Mouse (Mus musculus): Measurements from ENCODE around the gene Ntn5. TPM values are rescaled to one million over a fixed set of nuclear protein-coding genes. Genes with fewer than 3 reads are reported as not detected.

Ntn5 gene
- polyA plus RNA-seq, 1 experiment from 2014 or later, result 0.39 TPM

DNA sequence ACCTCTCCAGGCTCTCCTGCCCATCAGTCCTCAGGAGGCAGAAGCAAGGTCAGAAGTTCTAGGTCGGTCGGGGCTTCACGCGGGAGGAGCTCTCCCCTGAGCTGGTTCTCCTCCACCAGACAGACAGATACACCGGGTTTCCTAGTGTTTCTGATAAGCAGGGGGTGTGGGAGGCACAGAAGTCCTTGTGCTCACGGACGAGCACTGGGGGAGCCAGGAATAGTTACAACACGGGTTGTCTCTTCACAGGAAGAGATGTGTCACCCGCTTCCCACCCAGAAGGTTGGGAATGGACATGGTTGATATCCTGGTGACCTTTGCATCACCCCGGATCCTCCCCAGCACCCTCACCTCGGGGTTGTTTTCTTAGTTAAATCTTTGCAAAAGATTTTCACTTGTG lies 6.0 kb downstream of the Ntn5 start:
- peaks cover 56% of the 10 kb centered on the region for H3K27me3 ChIP-seq (ENCODE audit: insufficient read depth, poor library complexity, severe bottlenecking)
- H3K9me3 ChIP-seq, result no peaks in the 10 kb centered on the region
- no peak overlapping the region for H3K4me3 ChIP-seq
- no peaks in the 10 kb centered on the region for H3K36me3 ChIP-seq
- DNase-seq (ENCODE audit: low spot score), result no peak
- H3K4me1 ChIP-seq (replicated peaks), result peaks cover 62% of the 10 kb centered on the region
- peak overlapping the region; percentile 40; the same call in 1 of the 2 replicates for H3K27ac ChIP-seq
- WGBS, result 82% methylated on average over 11 of the region's 11 CpGs

DNA sequence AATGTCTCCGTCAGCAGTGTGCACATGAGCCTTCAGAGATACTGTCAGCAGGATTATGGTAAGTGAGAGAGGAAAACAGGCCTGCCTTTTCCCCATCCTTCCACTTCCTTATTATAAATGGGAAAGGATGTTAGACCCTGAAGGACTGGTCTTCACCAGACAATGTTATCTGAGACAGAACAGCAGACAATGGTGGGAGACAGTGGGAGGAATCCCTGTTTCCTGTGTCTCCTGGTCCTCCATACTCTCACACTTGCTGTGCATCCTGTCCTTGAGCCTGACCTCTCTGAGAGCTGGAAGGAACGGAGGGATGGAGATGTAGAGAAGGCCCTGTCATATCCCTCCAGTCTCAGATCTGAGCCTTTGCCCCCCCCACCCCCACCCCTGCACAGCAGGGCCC lies 8.5 kb downstream of the Ntn5 start:
- WGBS, result 69% methylated on average over 2 of the region's 2 CpGs
- Histone ChIP-seq H3K36me3 (no peaks in the 10 kb centered on the region), H3K27ac (0 out of 2 replicates have a peak overlapping the region, but pooled peaks have one; percentile 31), H3K27me3 (ENCODE audit: insufficient read depth, poor library complexity, severe bottlenecking) (peaks cover 59% of the 10 kb centered on the region), H3K4me3 (no peak overlapping the region), H3K4me1 (replicated peaks) (peaks cover 47% of the 10 kb centered on the region), H3K9me3 (no peaks in the 10 kb centered on the region)
- no peak for DNase-seq (ENCODE audit: low spot score)

DNA sequence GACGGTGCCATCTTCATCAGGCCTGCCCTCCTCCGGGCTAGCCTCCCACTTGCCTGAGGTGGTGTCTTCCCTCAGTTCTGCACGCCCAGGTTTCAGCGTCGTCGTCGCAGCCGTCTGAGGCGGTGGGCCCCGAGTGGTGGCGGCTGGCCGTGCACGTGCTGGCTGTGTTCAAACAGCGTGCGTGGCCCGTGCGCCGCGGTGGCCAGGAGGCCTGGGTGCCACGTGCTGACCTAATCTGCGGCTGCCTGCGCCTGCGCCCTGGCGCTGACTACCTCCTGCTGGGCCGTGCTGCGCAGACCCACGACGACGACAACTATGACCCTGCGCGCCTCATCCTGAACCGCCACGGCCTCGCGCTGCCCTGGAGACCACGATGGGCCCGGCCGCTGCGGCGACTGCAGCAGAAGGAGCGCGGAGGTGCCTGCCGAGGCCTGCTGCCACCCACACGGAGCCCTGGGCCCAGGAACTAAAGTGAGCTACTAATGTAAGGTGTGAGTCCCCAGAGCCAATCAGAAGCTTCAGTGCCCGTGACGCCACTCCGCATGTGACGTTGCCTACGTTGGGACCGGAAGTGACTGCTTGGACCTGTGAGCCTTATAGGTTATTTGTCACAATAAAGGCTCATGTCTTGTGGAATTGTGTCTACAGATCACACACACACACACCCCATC lies 10.2 kb downstream of the Ntn5 start, which contains the start of gene Sec1:
TSS of gene Sec1 (minus strand) at position 482 of the 671 bp plus-strand sequence.
- H3K4me1 ChIP-seq (replicated peaks), result peaks cover 44% of the 10 kb centered on the region
- no peaks in the 10 kb centered on the region for H3K9me3 ChIP-seq
- no peak for DNase-seq (ENCODE audit: low spot score)
- 87% methylated on average over 50 of the region's 50 CpGs for WGBS
- no peak within 1 kb of the TSS for H3K4me3 ChIP-seq
- no peaks in the 10 kb centered on the region for H3K36me3 ChIP-seq
- H3K27ac ChIP-seq, result peak within 1 kb of the TSS; percentile 73
- H3K27me3 ChIP-seq (ENCODE audit: insufficient read depth, poor library complexity, severe bottlenecking), result peaks cover 71% of the 10 kb centered on the region

DNA sequence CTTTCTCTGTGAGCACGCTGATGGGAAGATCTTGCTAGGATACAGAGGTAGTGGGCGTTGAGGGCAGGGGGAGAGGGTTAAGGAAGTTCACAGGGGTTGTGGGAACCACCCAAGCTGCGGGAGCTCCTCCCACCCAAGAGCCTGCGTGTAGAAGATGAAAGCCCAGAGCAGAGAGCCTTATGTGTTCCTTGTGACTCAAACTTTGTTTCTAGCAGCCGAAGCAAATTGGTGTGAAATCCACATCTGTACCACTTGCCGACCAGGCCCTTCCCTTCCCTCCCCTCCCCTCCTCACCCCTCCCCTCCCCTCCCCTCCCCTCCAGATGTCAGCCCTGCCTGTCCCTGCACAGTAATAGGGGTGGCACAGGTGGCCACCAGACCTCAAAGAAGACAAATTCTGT lies 11.3 kb downstream of the Ntn5 start:
- Histone ChIP-seq H3K27me3 (ENCODE audit: insufficient read depth, poor library complexity, severe bottlenecking) (peaks cover 73% of the 10 kb centered on the region), H3K4me1 (replicated peaks) (peaks cover 47% of the 10 kb centered on the region), H3K9me3 (no peaks in the 10 kb centered on the region), H3K4me3 (no peak overlapping the region), H3K27ac (peak overlapping the region; percentile 18; the same call in 1 of the 2 replicates), H3K36me3 (no peaks in the 10 kb centered on the region)
- WGBS, result 13% methylated on average over 6 of the region's 6 CpGs
- peak; percentile 59 for DNase-seq (ENCODE audit: low spot score)

DNA sequence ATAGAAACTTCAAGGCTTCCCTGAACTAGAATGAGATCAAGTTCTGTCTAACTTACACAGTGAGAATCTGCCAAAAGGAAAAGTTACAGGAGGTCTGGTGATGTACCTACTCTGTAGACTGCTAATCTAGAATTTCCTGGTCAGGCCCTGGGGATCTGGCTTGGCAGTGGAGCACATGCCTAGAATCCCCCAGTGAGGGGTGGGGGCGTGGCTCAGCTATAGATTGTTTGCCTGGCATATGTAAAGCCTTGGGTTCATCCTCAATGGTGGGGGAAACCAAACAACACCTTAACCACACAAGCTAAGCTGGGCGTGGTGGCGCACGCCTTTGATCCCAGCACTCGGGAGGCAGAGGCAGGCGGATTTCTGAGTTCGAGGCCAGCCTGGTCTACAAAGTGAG lies 14.1 kb downstream of the Ntn5 start:
- Histone ChIP-seq H3K27me3 (ENCODE audit: insufficient read depth, poor library complexity, severe bottlenecking) (peaks cover 66% of the 10 kb centered on the region), H3K4me3 (no peak overlapping the region), H3K4me1 (replicated peaks) (peaks cover 55% of the 10 kb centered on the region), H3K36me3 (no peaks in the 10 kb centered on the region), H3K27ac (no peak overlapping the region), H3K9me3 (no peaks in the 10 kb centered on the region)
- WGBS, result 78% methylated on average over 7 of the region's 7 CpGs
- no peak for DNase-seq (ENCODE audit: low spot score)

DNA sequence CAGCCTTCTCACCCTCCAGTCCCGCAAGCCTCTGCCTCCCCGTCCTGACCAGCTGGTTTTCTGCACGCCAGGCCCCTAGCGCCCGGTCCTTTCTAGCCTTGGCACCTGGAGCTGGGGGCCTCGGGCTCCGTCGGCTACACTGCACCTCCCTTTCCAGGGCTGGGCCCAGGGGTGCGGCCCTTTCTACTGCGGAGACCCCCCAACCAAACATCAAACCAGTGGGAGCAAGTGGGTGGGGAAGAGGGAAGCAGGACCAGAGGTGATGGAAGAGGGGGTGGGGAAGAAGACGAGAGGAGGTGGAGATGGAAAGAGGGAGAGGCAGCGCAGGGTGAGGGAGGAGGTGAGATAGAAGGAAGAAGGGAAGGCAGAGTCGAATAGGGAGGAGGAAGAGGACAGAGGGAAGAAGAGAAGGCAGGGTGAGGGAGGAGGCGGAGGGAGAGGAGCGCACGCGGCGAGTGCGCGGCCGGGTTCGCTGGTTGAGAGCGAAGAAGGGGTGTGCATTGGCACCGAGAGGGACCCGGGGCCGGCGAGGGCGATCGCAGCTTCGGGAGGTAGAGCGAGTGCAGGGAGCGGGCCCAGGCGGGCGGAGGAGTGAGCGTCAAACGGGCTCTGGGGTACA lies 15.8 kb downstream of the Ntn5 start, which contains the start of gene Car11:
TSS of gene Car11 (plus strand) at position 321 of the 619 bp plus-strand sequence.
- peaks cover 52% of the 10 kb centered on the region for H3K27me3 ChIP-seq (ENCODE audit: insufficient read depth, poor library complexity, severe bottlenecking)
- under 1% methylated on average over 36 of the region's 36 CpGs for WGBS
- no peaks in the 10 kb centered on the region for H3K36me3 ChIP-seq
- no peak for DNase-seq (ENCODE audit: low spot score)
- H3K4me1 ChIP-seq (replicated peaks), result peaks cover 53% of the 10 kb centered on the region
- no peaks in the 10 kb centered on the region for H3K9me3 ChIP-seq
- peak within 1 kb of the TSS; percentile 78 for H3K27ac ChIP-seq
- H3K4me3 ChIP-seq, result peak within 1 kb of the TSS; percentile 56

DNA sequence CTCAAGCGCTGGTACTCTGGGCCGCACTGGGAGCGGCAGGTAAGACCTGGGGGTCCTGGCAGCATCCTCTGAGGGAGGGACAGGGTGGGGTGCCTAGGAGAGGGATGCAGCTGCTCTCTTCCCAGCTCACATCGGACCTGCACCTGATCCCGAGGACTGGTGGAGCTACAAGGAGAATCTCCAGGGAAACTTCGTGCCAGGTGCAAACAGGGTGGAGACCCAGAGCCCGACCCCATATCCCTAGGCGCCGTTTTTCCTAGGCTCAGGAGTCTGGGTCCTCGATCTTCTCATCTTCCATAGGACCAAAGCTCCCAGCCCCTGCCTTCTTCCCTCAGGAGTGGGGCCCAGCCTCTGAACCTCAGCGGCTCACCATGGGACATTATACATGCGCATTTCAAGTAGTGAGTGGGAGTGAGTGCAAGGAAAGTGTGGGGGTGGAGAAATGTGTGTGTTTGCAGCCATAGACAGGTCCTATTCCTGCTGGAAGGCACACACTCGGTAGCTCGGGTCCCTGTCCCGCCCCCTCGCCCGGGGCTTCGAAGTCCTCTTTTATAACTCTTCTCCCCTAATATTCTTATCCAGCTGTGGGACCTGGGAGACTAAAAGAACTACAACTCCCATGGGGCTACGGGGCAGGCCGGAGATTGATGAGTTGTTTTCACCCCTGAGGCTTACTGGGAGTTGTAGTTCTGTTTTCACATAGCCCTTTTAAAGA lies 16.6 kb downstream of the Ntn5 start:
- H3K4me1 ChIP-seq (replicated peaks), result peaks cover 49% of the 10 kb centered on the region
- H3K36me3 ChIP-seq, result no peaks in the 10 kb centered on the region
- H3K9me3 ChIP-seq, result no peaks in the 10 kb centered on the region
- peak overlapping the region; percentile 56 for H3K4me3 ChIP-seq
- WGBS, result under 1% methylated on average over 20 of the region's 20 CpGs
- peaks cover 49% of the 10 kb centered on the region for H3K27me3 ChIP-seq (ENCODE audit: insufficient read depth, poor library complexity, severe bottlenecking)
- peak overlapping the region; percentile 78 for H3K27ac ChIP-seq
- peak; percentile 73 for DNase-seq (ENCODE audit: low spot score)

DNA sequence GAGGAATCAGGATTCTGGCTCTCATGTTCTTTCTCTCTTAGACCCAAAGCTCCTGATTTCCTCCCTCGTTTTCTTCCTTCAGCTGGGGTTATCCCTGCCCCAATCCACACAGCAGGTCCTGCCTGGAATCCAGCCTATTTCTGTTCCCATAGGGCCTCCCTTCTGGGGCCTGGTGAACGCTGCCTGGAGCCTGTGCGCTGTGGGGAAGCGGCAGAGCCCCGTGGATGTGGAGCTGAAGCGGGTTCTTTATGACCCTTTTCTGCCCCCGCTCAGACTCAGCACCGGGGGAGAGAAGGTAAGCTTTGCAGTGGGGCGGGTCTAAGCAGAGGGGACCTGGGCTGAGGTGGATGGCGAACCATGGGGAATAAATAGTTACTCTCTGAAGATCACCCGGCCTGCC lies 17.2 kb downstream of the Ntn5 start:
- Histone ChIP-seq H3K4me1 (replicated peaks) (peaks cover 52% of the 10 kb centered on the region), H3K4me3 (peak overlapping the region; percentile 56), H3K27ac (peak overlapping the region; percentile 78), H3K27me3 (ENCODE audit: insufficient read depth, poor library complexity, severe bottlenecking) (peaks cover 44% of the 10 kb centered on the region), H3K9me3 (no peaks in the 10 kb centered on the region), H3K36me3 (no peaks in the 10 kb centered on the region)
- DNase-seq (ENCODE audit: low spot score), result no peak
- 34% methylated on average over 11 of the region's 11 CpGs for WGBS

DNA sequence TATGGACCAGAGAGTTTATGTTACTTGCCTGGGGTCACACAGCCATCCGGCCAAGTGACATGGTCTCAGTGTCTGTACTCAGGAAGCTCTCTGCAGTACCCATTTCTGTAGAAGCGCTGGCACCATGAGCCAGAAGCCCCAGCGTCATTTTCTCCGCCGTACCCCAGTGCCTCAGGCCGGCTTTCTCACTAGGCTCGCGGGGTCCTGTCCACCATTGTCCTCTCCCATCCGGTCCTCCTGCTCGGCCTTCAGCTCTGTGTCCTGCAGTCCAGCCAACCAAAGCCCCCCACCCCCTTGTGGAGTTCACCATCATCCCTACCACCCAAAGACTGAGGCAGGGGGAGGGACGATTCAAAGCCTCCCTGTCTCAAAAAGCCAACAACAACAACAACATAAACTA lies 17.8 kb downstream of the Ntn5 start:
- Histone ChIP-seq H3K9me3 (no peaks in the 10 kb centered on the region), H3K27me3 (ENCODE audit: insufficient read depth, poor library complexity, severe bottlenecking) (peaks cover 41% of the 10 kb centered on the region), H3K36me3 (no peaks in the 10 kb centered on the region), H3K27ac (no peak overlapping the region), H3K4me3 (peak overlapping the region; percentile 56; the same call in 1 of the 2 replicates), H3K4me1 (replicated peaks) (peaks cover 57% of the 10 kb centered on the region)
- no peak for DNase-seq (ENCODE audit: low spot score)
- WGBS, result 86% methylated on average over 11 of the region's 11 CpGs

DNA sequence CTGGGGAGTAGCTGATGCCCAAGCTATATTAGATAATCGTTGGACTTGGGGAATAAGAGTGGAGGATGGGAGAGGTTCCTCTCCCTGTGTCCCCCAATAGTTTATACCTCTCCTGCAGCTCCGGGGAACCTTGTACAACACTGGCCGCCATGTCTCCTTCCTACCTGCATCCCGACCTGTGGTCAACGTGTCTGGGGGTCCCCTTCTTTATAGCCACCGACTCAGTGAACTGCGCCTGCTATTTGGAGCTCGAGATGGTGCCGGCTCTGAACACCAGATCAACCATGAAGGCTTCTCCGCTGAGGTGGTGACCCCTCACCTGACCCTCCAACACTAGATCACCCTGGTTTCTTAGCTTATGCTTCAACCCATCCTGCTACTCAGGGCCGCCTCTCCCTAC lies 18.5 kb downstream of the Ntn5 start:
- Histone ChIP-seq H3K4me1 (replicated peaks) (peaks cover 64% of the 10 kb centered on the region), H3K27ac (no peak overlapping the region), H3K9me3 (no peaks in the 10 kb centered on the region), H3K36me3 (no peaks in the 10 kb centered on the region), H3K27me3 (ENCODE audit: insufficient read depth, poor library complexity, severe bottlenecking) (peaks cover 41% of the 10 kb centered on the region), H3K4me3 (no peak overlapping the region)
- WGBS, result 92% methylated on average over 11 of the region's 11 CpGs
- DNase-seq (ENCODE audit: low spot score), result no peak

DNA sequence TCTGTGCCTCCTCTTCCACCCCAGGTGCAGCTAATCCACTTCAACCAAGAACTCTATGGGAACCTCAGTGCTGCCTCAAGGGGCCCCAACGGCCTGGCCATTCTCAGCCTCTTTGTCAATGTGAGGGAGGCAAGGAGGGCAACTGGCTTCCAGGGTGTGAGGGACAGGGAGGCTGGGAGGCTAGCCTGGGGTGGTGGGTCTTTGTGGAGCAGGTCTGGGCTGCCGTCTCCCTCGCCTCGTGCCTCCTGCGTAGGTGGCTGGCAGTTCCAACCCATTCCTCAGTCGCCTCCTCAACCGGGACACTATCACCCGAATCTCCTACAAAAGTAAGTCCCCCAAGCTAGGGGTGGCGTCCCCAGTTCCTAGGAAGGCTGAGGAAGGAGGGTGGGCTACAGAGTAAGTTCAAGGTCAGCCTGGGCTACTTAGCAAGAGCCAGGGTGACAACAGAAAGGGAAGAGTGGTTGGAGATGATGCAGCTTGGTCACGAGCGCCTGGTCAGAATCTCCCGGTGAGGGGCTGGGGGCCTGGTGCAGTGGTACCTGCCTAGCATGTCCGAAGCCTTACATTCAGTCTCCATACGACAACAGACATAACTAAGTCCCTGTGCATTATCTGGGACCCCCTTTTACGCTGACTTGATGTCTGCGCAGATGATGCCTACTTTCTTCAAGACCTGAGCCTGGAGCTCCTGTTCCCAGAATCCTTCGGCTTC lies 19.1 kb downstream of the Ntn5 start:
- H3K9me3 ChIP-seq, result no peaks in the 10 kb centered on the region
- peak overlapping the region; percentile 79 for H3K4me3 ChIP-seq
- 90% methylated on average over 17 of the region's 17 CpGs for WGBS
- peak overlapping the region; percentile 91 for H3K27ac ChIP-seq
- H3K36me3 ChIP-seq, result no peaks in the 10 kb centered on the region
- DNase-seq (ENCODE audit: low spot score), result no peak
- H3K4me1 ChIP-seq (replicated peaks), result peaks cover 71% of the 10 kb centered on the region
- H3K27me3 ChIP-seq (ENCODE audit: insufficient read depth, poor library complexity, severe bottlenecking), result peaks cover 38% of the 10 kb centered on the region

DNA sequence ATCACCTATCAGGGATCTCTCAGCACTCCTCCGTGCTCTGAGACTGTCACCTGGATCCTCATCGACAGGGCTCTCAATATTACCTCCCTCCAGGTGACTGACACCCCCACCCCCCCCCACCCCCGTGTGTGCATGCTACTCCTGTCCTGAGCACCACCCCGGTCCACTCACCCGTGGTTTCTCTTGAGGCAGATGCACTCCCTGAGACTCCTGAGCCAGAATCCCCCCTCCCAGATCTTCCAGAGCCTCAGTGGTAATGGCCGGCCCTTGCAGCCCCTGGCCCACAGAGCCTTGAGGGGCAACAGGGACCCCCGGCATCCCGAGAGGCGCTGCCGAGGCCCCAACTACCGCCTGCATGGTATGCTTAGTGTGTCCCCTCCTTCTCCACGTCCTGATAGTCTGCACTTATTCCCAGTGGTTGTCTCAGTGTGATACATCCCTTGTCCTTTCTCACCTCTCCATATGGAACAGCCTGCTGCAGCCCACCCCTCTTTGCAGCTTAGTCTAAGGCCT lies 19.8 kb downstream of the Ntn5 start:
- no peaks in the 10 kb centered on the region for H3K36me3 ChIP-seq
- peaks cover 77% of the 10 kb centered on the region for H3K4me1 ChIP-seq (replicated peaks)
- H3K4me3 ChIP-seq, result peak overlapping the region; percentile 79
- no peak for DNase-seq (ENCODE audit: low spot score)
- no peaks in the 10 kb centered on the region for H3K9me3 ChIP-seq
- peak overlapping the region; percentile 91 for H3K27ac ChIP-seq
- WGBS, result 47% methylated on average over 12 of the region's 12 CpGs
- H3K27me3 ChIP-seq (ENCODE audit: insufficient read depth, poor library complexity, severe bottlenecking), result peaks cover 32% of the 10 kb centered on the region
